30 mouse cellular contexts compared by ENCODE assay signal in genomic region chr16:19151110-19151509, GRCm38 (mm10).
"Had no signal": no experiment of that assay in that cellular context is flagged by ENCODE, and none has a peak within 500 bp of the region (broad histone marks: within the 10 kb centered on the region; RNA-seq: fewer than 3 reads in every experiment).

No protein-coding gene starts in this region.

- ATAC-seq: liver, embryonic 12.5 days; liver, postnatal 0 days; midbrain, embryonic 13.5 days; midbrain, embryonic 15.5 days; midbrain, embryonic 16.5 days had no signal

- DNase-seq: left cerebral cortex, postnatal 4 days; liver; liver, embryonic 13.5 days; liver, postnatal 0 days; lung, adult 18-20 months; lung, adult 2 months; lung, embryonic 14.5 days; lung, postnatal 14 days; lung, postnatal 36 days; lung, postnatal 4 days; midbrain, embryonic 14.5 days had no signal

- H3K27me3 ChIP-seq: limb, embryonic 12.5 days; limb, embryonic 13.5 days; limb, embryonic 15.5 days; liver, embryonic 12.5 days; liver, embryonic 13.5 days; liver, embryonic 15.5 days; lung, embryonic 15.5 days; megakaryocyte, embryonic 14.5 days; midbrain, embryonic 12.5 days; midbrain, embryonic 13.5 days; midbrain, embryonic 15.5 days had no signal

- H3K36me3 ChIP-seq: limb, embryonic 10.5 days; limb, embryonic 12.5 days; limb, embryonic 13.5 days; limb, embryonic 15.5 days; liver, embryonic 12.5 days; liver, embryonic 13.5 days; liver, embryonic 15.5 days; lung, embryonic 15.5 days; midbrain, embryonic 10.5 days; midbrain, embryonic 12.5 days; midbrain, embryonic 13.5 days; midbrain, embryonic 15.5 days had no signal

- H3K4me1 ChIP-seq: limb, embryonic 10.5 days; limb, embryonic 12.5 days; limb, embryonic 13.5 days; limb, embryonic 15.5 days; liver, embryonic 12.5 days; liver, embryonic 13.5 days; liver, embryonic 15.5 days; lung, embryonic 15.5 days; megakaryocyte, embryonic 14.5 days; midbrain, embryonic 10.5 days; midbrain, embryonic 12.5 days; midbrain, embryonic 13.5 days; midbrain, embryonic 15.5 days had no signal

- H3K9me3 ChIP-seq: limb, embryonic 10.5 days; limb, embryonic 12.5 days; liver, embryonic 12.5 days; liver, embryonic 13.5 days; liver, embryonic 15.5 days; lung, embryonic 15.5 days; megakaryocyte, embryonic 14.5 days; midbrain, embryonic 10.5 days; midbrain, embryonic 12.5 days; midbrain, embryonic 13.5 days; midbrain, embryonic 15.5 days had no signal

- H3K27ac ChIP-seq: left cerebral cortex, adult 2 months; limb, embryonic 10.5 days; limb, embryonic 12.5 days; limb, embryonic 13.5 days; limb, embryonic 15.5 days; liver, embryonic 12.5 days; liver, embryonic 13.5 days; liver, embryonic 14.5 days; liver, embryonic 15.5 days; lung, embryonic 15.5 days; macrophage; midbrain, embryonic 10.5 days; midbrain, embryonic 12.5 days; midbrain, embryonic 13.5 days; midbrain, embryonic 15.5 days had no signal

- H3K4me2 ChIP-seq: limb, embryonic 12.5 days; limb, embryonic 13.5 days; limb, embryonic 15.5 days; liver, embryonic 11.5 days; liver, embryonic 12.5 days; liver, embryonic 13.5 days; liver, embryonic 15.5 days; lung, embryonic 14.5 days; lung, embryonic 15.5 days; midbrain, embryonic 11.5 days; midbrain, embryonic 12.5 days; midbrain, embryonic 13.5 days; midbrain, embryonic 15.5 days had no signal

- H3K9ac ChIP-seq: limb, embryonic 12.5 days; limb, embryonic 13.5 days; limb, embryonic 15.5 days; liver, embryonic 12.5 days; liver, embryonic 13.5 days; liver, embryonic 14.5 days; liver, embryonic 15.5 days; liver, postnatal 0 days; lung, embryonic 14.5 days; lung, embryonic 15.5 days; midbrain, embryonic 12.5 days; midbrain, embryonic 13.5 days; midbrain, embryonic 15.5 days had no signal

- H3K4me3 ChIP-seq: left cerebral cortex, adult 2 months; limb, embryonic 10.5 days; limb, embryonic 12.5 days; limb, embryonic 13.5 days; limb, embryonic 15.5 days; liver, embryonic 12.5 days; liver, embryonic 13.5 days; liver, embryonic 15.5 days; lung, embryonic 15.5 days; megakaryocyte, embryonic 14.5 days; midbrain, embryonic 10.5 days; midbrain, embryonic 12.5 days; midbrain, embryonic 13.5 days; midbrain, embryonic 15.5 days; myocyte had no signal
